Mouse (Mus musculus) frontal cortex, adult 2 months (tissue): ENCODE data around the gene Caln1. TPM values are rescaled to one million over a fixed set of nuclear protein-coding genes. Genes with fewer than 3 reads are reported as not detected.
A peak's percentile ranks its signal among the peaks of the same experiment; 100 is the strongest.

Source experiments
- DNase-seq, 2 experiments: peaks; one replicate each; pipeline ENCODE4 v3.0.0; 2022; ENCODE audit warnings: low spot score in 1 of 2; ENCODE audit errors: extremely low spot score in 1 of 2
- polyA plus RNA-seq: library from polyadenylated mRNA; depleted of rRNA; stranded (reverse); fragments of >200 nt; gene quantifications from 2 replicates; pipeline ENCODE4 v1.2.3, GENCODE M21; 2012; rRNA removed

Gene Caln1
- 25.1 and 35.6 TPM in 2 replicates for polyA plus RNA-seq

- no peak for DNase-seq
These were observed at the start of gene Caln1 for GRCm38 (mm10) chr5:130369237-130369636. Gene Caln1, plus strand, starts transcription at chr5:130369455.

GRCm38 (mm10) chr5:130319783-130320182, 49.5 kb upstream of the Caln1 start:
- DNase-seq: no peak

GRCm38 (mm10) chr5:130320485-130320884, 48.8 kb upstream of the Caln1 start:
- peak in 1 of 2 experiments; percentile 34 for DNase-seq

- no peak for DNase-seq
These were observed 43.8 kb upstream of the Caln1 start for GRCm38 (mm10) chr5:130325486-130325885.

GRCm38 (mm10) chr5:130327615-130328263, 41.5 kb upstream of the Caln1 start:
- DNase-seq: no peak

GRCm38 (mm10) chr5:130328366-130328765, 40.9 kb upstream of the Caln1 start:
- DNase-seq: no peak

- DNase-seq: no peak
These were observed 39.4 kb upstream of the Caln1 start for GRCm38 (mm10) chr5:130329889-130330288.

GRCm38 (mm10) chr5:130330801-130331200, 38.5 kb upstream of the Caln1 start:
- no peak for DNase-seq

GRCm38 (mm10) chr5:130331206-130331605, 38.0 kb upstream of the Caln1 start:
- DNase-seq: no peak

GRCm38 (mm10) chr5:130333566-130333965, 35.7 kb upstream of the Caln1 start:
- DNase-seq: no peak

GRCm38 (mm10) chr5:130333971-130334370, 35.3 kb upstream of the Caln1 start:
- DNase-seq: no peak

GRCm38 (mm10) chr5:130335462-130335861, 33.8 kb upstream of the Caln1 start:
- DNase-seq: no peak

GRCm38 (mm10) chr5:130340656-130341055, 28.6 kb upstream of the Caln1 start:
- DNase-seq: no peak

GRCm38 (mm10) chr5:130344999-130345398, 24.3 kb upstream of the Caln1 start:
- no peak for DNase-seq

- DNase-seq: no peak
These were observed 23.4 kb upstream of the Caln1 start for GRCm38 (mm10) chr5:130345871-130346270.

GRCm38 (mm10) chr5:130355223-130355622, 14.0 kb upstream of the Caln1 start:
- no peak for DNase-seq

- DNase-seq: no peak
These were observed 6.1 kb upstream of the Caln1 start for GRCm38 (mm10) chr5:130363111-130363510.

GRCm38 (mm10) chr5:130363773-130364172, 5.5 kb upstream of the Caln1 start:
- DNase-seq: no peak

- no peak for DNase-seq
These were observed 1.0 kb upstream of the Caln1 start for GRCm38 (mm10) chr5:130368236-130368635.

- DNase-seq: no peak
These were observed 6.2 kb downstream of the Caln1 start for GRCm38 (mm10) chr5:130375411-130375810.

GRCm38 (mm10) chr5:130384222-130384912, 15.1 kb downstream of the Caln1 start, which contains the start of gene A330070K13Rik:
Gene A330070K13Rik, minus strand, starts transcription at chr5:130384631.
- peak in 1 of 2 experiments; percentile 38 for DNase-seq

- DNase-seq: no peak
These were observed 17.2 kb downstream of the Caln1 start for GRCm38 (mm10) chr5:130386418-130386817.
